Mouse (Mus musculus) intestine, postnatal 0 days (tissue): ENCODE measurements at regions not wholly inside any gene's neighbourhood (a gene's known extent, or its start where the extent isn't known, plus 50 kb on each side); places are given as distances from the start of the nearest gene placed in this dataset.

Experiments
- ATAC-seq: fragments of 200-750 bp; cut with Nextera tagmentation; 2 replicates; pipeline ENCODE4 v1.8.0; 2017; ENCODE audit warnings: mild to moderate bottlenecking, moderate TSS enrichment, moderate library complexity
- H3K27ac ChIP-seq: fragments of 300-500 bp; sonication (generic); 2 replicates; pipeline ENCODE4 v1.5.1; 2014; ENCODE audit warnings: mild to moderate bottlenecking, low read depth, low read length, moderate library complexity
- H3K27me3 ChIP-seq: fragments of 300-500 bp; sonication (generic); replicated peaks from 2 replicates; pipeline ENCODE4 v1.6.1; 2014; ENCODE audit warnings: low read length, mixed read lengths; ENCODE audit not compliant: control insufficient read depth, insufficient read depth
- H3K36me3 ChIP-seq: fragments of 300-500 bp; sonication (generic); 2 replicates; pipeline ENCODE4 v1.6.1; 2014; ENCODE audit warnings: mild to moderate bottlenecking, moderate library complexity; ENCODE audit not compliant: control insufficient read depth, insufficient read depth
- H3K4me1 ChIP-seq: fragments of 300-500 bp; sonication (generic); replicated peaks from 2 replicates; pipeline ENCODE4 v1.6.1; 2014; ENCODE audit warnings: antibody characterized with exemption, low read length, mixed read lengths; ENCODE audit not compliant: control insufficient read depth, insufficient read depth
- H3K4me2 ChIP-seq: fragments of 300-500 bp; sonication (generic); replicated peaks from 2 replicates; pipeline ENCODE4 v1.6.1; 2014; ENCODE audit warnings: low read depth, mild to moderate bottlenecking, moderate library complexity
- H3K4me3 ChIP-seq: fragments of 300-500 bp; sonication (generic); 2 replicates; pipeline ENCODE4 v1.5.1; 2014; ENCODE audit warnings: low read depth, low read length
- H3K9ac ChIP-seq: fragments of 300-500 bp; sonication (generic); 2 replicates; pipeline ENCODE4 v1.6.1; 2014; ENCODE audit warnings: mild to moderate bottlenecking, low read depth, low read length
- H3K9me3 ChIP-seq: fragments of 300-500 bp; sonication (generic); 2 replicates; pipeline ENCODE4 v1.6.1; 2016; ENCODE audit warnings: mixed run types; ENCODE audit not compliant: control insufficient read depth
- CTCF ChIP-seq: sonication (generic); IDR thresholded peaks from 2 replicates; pipeline ENCODE4 v1.5.1; 2016; ENCODE audit warnings: low read depth, mild to moderate bottlenecking, control low read depth, antibody characterized with exemption, moderate library complexity
- WGBS: fragments of 180-500 bp; shearing (Covaris S2); extraction: QIAGEN DNeasy Blood & Tissue Kit; methylation state at CpG from one replicate; pipeline ENCODE4 v1.1.7; 2014; 5-methylcytosine and 5-hydroxymethylcytosine counted together

GRCm38 (mm10) chr10:112863808-112864207 is 65.0 kb downstream of the Atxn7l3b start:
- no peaks in the 10 kb centered on the region for H3K4me1 ChIP-seq
- no peak overlapping the region for H3K4me3 ChIP-seq
- no peak overlapping the region for H3K27ac ChIP-seq
- H3K36me3 ChIP-seq = no peaks in the 10 kb centered on the region
- no peak overlapping the region for H3K4me2 ChIP-seq
- no peaks in the 10 kb centered on the region for H3K27me3 ChIP-seq
- ATAC-seq = no peak
- no peak overlapping the region for H3K9ac ChIP-seq
- H3K9me3 ChIP-seq = no peaks in the 10 kb centered on the region
- TF ChIP-seq CTCF = no peak

- WGBS = 51% methylated on average over 2 of the region's 2 CpGs
- Histone ChIP-seq H3K36me3 (no peaks in the 10 kb centered on the region), H3K4me3 (no peak overlapping the region), H3K4me1 (no peaks in the 10 kb centered on the region), H3K27me3 (no peaks in the 10 kb centered on the region), H3K4me2 (no peak overlapping the region), H3K27ac (no peak overlapping the region), H3K9ac (no peak overlapping the region), H3K9me3 (no peaks in the 10 kb centered on the region)
- no peak for ATAC-seq
- TF ChIP-seq CTCF = no peak
Observed at GRCm38 (mm10) chr10:112863375-112863774, 65.4 kb downstream of the Atxn7l3b start.

- H3K9ac ChIP-seq = no peak overlapping the region
- H3K4me2 ChIP-seq = no peak overlapping the region
- H3K27me3 ChIP-seq = no peaks in the 10 kb centered on the region
- 39% methylated on average over 1 of the region's 1 CpGs for WGBS
- H3K9me3 ChIP-seq = no peaks in the 10 kb centered on the region
- TF ChIP-seq CTCF = no peak
- ATAC-seq = no peak
- H3K4me3 ChIP-seq = no peak overlapping the region
- no peak overlapping the region for H3K27ac ChIP-seq
- H3K36me3 ChIP-seq = no peaks in the 10 kb centered on the region
- no peaks in the 10 kb centered on the region for H3K4me1 ChIP-seq
Observed at GRCm38 (mm10) chr10:112851997-112852396, 76.8 kb downstream of the Atxn7l3b start.

- H3K27me3 ChIP-seq = no peaks in the 10 kb centered on the region
- H3K27ac ChIP-seq = no peak overlapping the region
- WGBS = 47% methylated on average over 1 of the region's 1 CpGs
- H3K9me3 ChIP-seq = no peaks in the 10 kb centered on the region
- no peak overlapping the region for H3K9ac ChIP-seq
- H3K4me2 ChIP-seq = no peak overlapping the region
- no peaks in the 10 kb centered on the region for H3K36me3 ChIP-seq
- no peaks in the 10 kb centered on the region for H3K4me1 ChIP-seq
- H3K4me3 ChIP-seq = no peak overlapping the region
- peak; percentile 65 for TF ChIP-seq CTCF
- no peak for ATAC-seq
Observed at GRCm38 (mm10) chr10:112846225-112846624, 82.6 kb downstream of the Atxn7l3b start.

GRCm38 (mm10) chr10:112837400-112838035 is 91.3 kb downstream of the Atxn7l3b start:
- Histone ChIP-seq H3K4me3 (no peak overlapping the region), H3K4me1 (no peaks in the 10 kb centered on the region), H3K36me3 (no peaks in the 10 kb centered on the region), H3K4me2 (no peak overlapping the region), H3K27ac (no peak overlapping the region), H3K9me3 (no peaks in the 10 kb centered on the region), H3K27me3 (no peaks in the 10 kb centered on the region), H3K9ac (no peak overlapping the region)
- ATAC-seq = no peak
- no peak for TF ChIP-seq CTCF
- 82% methylated on average over 11 of the region's 11 CpGs for WGBS

GRCm38 (mm10) chr10:112835970-112836369 is 92.8 kb downstream of the Atxn7l3b start:
- 68% methylated on average over 9 of the region's 9 CpGs for WGBS
- no peak for ATAC-seq
- no peak overlapping the region for H3K27ac ChIP-seq

GRCm38 (mm10) chr10:112835508-112835907 is 93.3 kb downstream of the Atxn7l3b start:
- H3K4me2 ChIP-seq = no peak overlapping the region
- H3K27ac ChIP-seq = no peak overlapping the region
- H3K36me3 ChIP-seq = no peaks in the 10 kb centered on the region
- TF ChIP-seq CTCF = no peak
- H3K9me3 ChIP-seq = no peaks in the 10 kb centered on the region
- WGBS = 61% methylated on average over 8 of the region's 8 CpGs
- H3K4me3 ChIP-seq = no peak overlapping the region
- no peak for ATAC-seq
- H3K27me3 ChIP-seq = no peaks in the 10 kb centered on the region
- no peak overlapping the region for H3K9ac ChIP-seq
- H3K4me1 ChIP-seq = no peaks in the 10 kb centered on the region

More at GRCm38 (mm10) chr10:112835970-112836369, 92.8 kb downstream of the Atxn7l3b start:
- no peak overlapping the region for H3K4me2 ChIP-seq
- TF ChIP-seq CTCF = no peak
- no peak overlapping the region for H3K9ac ChIP-seq
- H3K36me3 ChIP-seq = no peaks in the 10 kb centered on the region
- no peak overlapping the region for H3K4me3 ChIP-seq
- H3K9me3 ChIP-seq = no peaks in the 10 kb centered on the region
- no peaks in the 10 kb centered on the region for H3K4me1 ChIP-seq
- no peaks in the 10 kb centered on the region for H3K27me3 ChIP-seq
